Mouse (Mus musculus): ENCODE measurements around the gene Ccdc6.

Ccdc6 gene

GRCm38 (mm10) chr10:70096366-70097188 lies at the start of gene Ccdc6:
Ccdc6 (plus strand) TSS chr10:70097121.
- DNase-seq: peak; percentile 90

GRCm38 (mm10) chr10:70049771-70050170 lies 47.1 kb upstream of the Ccdc6 start:
- DNase-seq: no peak

- DNase-seq: no peak
These were observed 41.6 kb upstream of the Ccdc6 start for GRCm38 (mm10) chr10:70055291-70055690.

- no peak for DNase-seq
These were observed 39.9 kb upstream of the Ccdc6 start for GRCm38 (mm10) chr10:70057064-70057463.

DNA sequence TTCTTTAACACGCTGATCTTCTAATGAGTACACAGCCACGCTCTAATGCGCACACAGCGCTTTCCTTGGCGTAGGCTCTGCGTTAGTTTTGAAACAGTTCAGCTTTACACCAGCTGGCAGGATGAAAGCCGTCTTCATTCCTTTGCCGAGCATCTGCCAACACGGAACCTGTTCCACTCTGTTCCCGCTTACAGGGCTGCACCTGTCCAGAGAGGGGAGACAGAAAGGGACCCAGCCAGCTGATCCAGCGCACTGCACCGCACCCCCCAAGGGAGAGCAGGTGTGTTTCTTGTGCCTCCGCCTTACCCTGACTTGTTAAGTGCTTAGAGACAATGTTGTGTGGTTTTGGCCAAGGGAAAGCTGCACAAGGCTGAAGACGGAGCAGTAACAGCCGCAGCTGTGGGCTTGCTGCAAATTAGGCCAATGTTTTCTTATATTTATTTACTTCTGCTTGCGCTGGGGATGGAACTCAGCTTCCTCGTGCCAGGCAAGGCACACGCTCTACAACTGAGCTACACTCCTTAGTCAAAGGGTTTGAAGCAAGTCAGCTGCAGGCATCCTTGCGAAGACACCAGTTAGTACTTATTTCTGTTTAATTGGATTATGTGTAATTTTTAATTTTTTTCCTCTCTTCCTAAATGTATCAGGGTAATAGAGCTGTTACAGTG lies 36.8 kb upstream of the Ccdc6 start:
- peak; percentile 54 for DNase-seq

DNA sequence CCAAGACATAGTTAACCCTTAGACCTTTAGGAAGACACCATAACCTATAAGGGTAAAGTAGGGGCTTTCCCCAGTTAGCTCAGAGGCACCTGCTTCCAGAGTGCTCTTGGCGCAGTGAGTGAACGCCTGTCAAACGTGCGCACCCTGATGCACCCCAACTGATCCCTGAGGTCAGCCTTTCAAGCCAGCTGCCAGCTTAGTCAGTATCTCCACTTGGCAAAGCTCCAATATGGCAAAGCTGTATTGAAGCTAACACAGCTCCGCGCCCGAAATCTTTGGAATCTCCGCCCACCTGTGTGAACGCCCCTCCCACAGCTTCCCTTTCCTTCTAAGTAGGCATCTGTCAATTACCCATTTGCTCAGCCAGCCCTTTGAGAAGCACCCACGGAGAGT lies 36.2 kb upstream of the Ccdc6 start:
- peak; percentile 68 for DNase-seq

DNA sequence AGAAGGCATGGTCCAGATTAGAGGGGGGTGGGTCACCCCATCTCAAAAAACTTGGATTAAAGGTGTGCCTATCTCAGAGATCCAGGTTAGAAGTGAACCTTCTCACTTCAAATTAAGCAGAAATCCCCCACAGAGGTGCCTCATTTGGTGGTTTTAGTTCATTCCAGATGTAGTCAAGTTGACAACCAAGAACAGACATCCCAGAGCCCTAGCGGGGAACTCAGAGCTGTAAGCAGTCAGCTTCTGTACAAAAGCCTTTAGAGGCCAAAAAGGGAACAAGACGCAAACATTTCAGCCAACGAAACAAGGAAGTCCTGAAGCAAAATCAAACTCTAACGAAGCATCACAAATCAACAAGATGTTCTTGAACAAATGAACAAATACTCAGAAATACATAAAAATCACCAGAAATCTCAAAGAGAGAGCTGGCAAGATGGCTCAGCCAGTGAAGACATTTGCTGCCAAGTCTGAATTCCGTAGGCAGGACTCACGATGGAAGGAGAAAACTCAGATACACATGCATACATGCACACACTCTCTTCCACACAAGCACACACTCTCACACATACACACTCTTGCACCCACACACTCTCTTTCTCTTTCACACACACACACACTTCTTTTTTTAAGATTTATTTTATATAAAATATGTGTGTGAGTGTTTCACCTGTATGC lies 32.9 kb upstream of the Ccdc6 start:
- DNase-seq: no peak

- DNase-seq: no peak
These were observed 31.7 kb upstream of the Ccdc6 start for GRCm38 (mm10) chr10:70065191-70065590.

DNA sequence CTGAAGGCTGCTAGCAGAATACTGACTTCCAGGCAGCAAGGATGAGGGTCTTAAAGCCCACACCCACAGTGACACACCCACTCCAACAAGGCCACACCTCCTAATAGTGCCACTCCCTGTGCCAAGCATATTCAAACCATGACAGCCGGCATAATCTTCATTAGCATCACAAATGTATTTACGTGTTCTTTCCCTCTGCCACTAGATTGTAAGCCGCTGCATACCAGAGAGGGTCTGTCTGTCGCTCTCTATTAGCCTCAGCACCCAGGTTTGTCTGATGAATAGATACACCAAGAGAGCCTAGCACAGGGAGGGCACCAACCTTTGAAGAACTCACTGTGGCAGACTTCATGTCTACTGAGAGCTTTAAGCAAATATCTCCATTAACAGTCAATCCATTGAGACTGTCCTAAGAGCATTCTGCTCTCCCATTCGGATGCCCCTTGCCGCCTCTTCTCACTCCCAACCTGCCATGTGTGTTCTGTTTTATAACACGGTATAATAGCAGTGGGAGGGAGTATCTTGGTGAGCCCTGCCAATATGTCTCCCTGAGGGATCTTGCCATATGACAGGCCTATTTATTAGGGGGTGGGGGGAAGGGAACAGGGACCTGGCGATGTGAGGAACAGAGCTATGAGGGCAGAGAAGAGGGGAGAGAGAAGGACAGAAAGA lies 30.3 kb upstream of the Ccdc6 start:
- no peak for DNase-seq

GRCm38 (mm10) chr10:70067169-70068115 lies 29.5 kb upstream of the Ccdc6 start:
- DNase-seq: peak; percentile 45

- no peak for DNase-seq
These were observed 27.6 kb upstream of the Ccdc6 start for GRCm38 (mm10) chr10:70069321-70069720.

DNA sequence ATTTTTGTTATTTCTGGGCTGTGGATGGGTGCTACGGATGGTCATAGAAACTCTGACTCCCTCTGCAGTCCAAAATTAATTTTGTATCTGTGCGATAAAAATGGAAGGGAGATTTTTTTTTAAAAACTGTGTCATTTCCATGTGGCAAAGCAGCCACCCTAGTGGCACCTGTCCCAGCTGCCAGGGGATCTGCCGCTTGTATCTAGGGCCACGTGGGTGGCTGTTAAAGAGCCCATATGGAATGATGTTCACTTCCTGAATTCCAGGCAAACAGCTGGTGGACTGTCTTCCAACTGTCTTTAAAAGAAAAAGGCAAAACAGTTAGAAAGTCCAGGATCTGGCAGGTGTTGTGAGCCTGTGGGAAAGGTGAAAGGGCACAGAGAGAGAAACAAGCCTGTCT lies 25.6 kb upstream of the Ccdc6 start:
- no peak for DNase-seq

DNA sequence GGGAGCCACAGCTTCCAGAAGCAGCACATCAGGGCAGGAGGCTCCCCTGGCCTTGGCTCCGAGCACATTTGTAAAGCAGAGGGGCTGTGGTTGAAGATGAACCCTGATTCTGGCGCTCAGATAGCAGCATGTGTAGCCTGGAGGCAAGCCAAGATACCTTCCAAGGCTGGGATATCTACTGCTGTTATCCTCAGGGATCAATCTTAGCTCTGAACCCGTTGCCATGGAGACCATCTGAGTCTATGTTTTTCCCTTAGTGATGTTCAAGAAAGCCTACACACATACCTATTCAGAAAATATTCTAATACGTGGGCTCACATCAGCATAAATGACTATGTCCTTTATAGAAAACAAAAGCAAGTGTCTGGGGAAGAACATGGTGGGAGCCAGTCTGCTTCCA lies 19.5 kb upstream of the Ccdc6 start:
- no peak for DNase-seq

GRCm38 (mm10) chr10:70080908-70081307 lies 16.0 kb upstream of the Ccdc6 start:
- no peak for DNase-seq

GRCm38 (mm10) chr10:70081564-70082175 lies 15.3 kb upstream of the Ccdc6 start:
- no peak for DNase-seq

- no peak for DNase-seq
These were observed 13.7 kb upstream of the Ccdc6 start for GRCm38 (mm10) chr10:70083241-70083640.

GRCm38 (mm10) chr10:70085256-70085961 lies 11.5 kb upstream of the Ccdc6 start:
- no peak for DNase-seq

GRCm38 (mm10) chr10:70088788-70089187 lies 8.1 kb upstream of the Ccdc6 start:
- no peak for DNase-seq

DNA sequence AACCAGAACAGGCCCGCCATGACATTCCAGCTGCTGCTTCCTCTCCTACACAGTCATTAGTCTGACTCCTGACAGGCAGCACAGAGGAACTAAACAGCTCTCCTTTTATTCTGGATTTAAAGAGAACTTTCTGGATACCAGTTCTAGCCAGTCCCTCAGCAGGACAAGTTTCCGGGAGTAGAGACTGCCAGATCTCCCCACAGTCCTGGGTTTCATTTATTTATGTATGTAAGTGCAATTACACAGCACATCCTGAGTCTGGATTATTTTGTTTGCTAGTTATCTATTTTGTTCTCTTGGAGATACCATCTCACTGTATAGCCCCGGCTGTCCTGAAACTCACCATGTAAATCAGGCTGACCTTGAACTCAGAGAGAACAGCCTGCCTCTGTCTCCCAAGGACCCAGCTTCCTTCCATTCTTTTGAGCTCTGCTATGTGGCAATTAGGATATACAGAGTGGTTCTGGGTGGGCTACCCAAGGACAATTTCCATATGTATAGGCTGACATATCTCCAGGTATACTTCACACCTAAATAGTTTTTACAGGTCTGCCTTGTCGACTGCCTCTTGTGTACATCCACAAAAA lies 5.0 kb upstream of the Ccdc6 start:
- no peak for DNase-seq

GRCm38 (mm10) chr10:70093782-70094181 lies 3.1 kb upstream of the Ccdc6 start:
- DNase-seq: no peak

Data from kidney, adult 18-20 months (tissue).